Mouse (Mus musculus) megakaryocyte, embryonic 14.5 days (primary cell): ENCODE measurements at regions not wholly inside any gene's neighbourhood (a gene's known extent, or its start where the extent isn't known, plus 50 kb on each side); places are given as distances from the start of the nearest gene placed in this dataset.

Source experiments
- FLI1 ChIP-seq: IDR thresholded peaks from 2 replicates; pipeline ENCODE4 v1.6.1; 2012; ENCODE audit warnings: low read length, inconsistent platforms, mixed read lengths
- GATA1 ChIP-seq: IDR thresholded peaks from 3 replicates; pipeline ENCODE4 v1.6.1; 2012; ENCODE audit warnings: mixed read lengths, low read length, inconsistent platforms, borderline replicate concordance

GRCm38 (mm10) chr13:5601648-5602047 is 259.6 kb upstream of the Klf6 start:
- TF ChIP-seq GATA1: no peak
- no peak for TF ChIP-seq FLI1
